Mouse (Mus musculus) embryonic fibroblast, embryonic 13.5 days (primary cell): Measurements from ENCODE around the gene Cyp17a1.

Source experiments
- CTCF ChIP-seq: IDR thresholded peaks from 2 replicates; pipeline ENCODE4 v1.5.1; 2011; ENCODE audit warnings: mild to moderate bottlenecking, control low read depth, low read length, moderate library complexity, borderline replicate concordance; ENCODE audit not compliant: insufficient read depth
- POLR2A ChIP-seq: IDR thresholded peaks from 2 replicates; pipeline ENCODE4 v1.6.1; 2011; ENCODE audit warnings: low read depth, mild to moderate bottlenecking, control low read depth, low read length, moderate library complexity

- TF ChIP-seq CTCF (no peak), POLR2A (no peak)
Measured at GRCm38 (mm10) chr19:46629807-46630206, 43.2 kb downstream of the Cyp17a1 start.
